Mouse (Mus musculus): ENCODE data around the gene Olfr63.
"Not testable (repeated sequence)": the region's sequence is repeated elsewhere in the genome, so short reads cannot be mapped to it uniquely, and the experiment has no call there.

Olfr63 gene

DNA sequence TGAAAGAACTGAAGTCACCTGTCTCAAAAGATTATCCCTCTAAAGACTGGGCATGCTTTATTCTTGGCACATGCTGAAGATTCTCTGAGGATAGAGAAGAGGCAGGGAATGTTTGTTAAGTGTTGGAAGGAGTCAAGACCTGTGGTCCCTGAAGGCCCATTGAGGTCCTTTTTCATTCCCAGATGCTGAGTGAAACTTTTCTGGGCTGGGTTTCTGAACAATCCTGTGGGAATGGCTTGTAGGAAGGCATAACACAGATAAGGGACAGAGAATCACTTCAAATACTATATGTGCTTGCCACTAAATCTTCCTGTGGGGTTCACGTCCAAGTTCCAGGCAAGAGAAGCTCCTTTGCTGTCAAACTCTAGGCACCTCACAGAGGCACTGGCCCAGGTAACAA is at the start of gene Olfr63:
Gene Olfr63 (plus strand): TSS at position 301 of the 400 bp plus-strand sequence.
- DNase-seq (ENCODE audit: low read depth, low spot score), result no peak

DNA sequence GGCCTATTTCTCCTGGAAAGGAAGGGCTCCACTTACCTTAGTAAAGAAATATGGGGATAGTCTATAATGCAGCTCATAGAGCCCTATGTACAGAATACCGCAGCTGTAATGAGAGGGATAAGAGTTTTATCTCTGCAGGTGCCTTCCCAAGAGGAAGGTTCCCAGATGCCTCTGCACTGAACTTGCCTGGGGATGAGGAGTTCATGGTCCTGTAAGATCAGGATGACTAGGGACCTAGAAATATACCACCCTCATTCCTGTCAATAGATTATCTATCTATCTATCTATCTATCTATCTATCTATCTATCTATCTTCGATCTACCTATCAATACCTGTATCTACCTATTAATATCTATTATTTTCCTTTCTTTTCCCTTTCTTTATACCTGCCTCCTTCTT is 42.9 kb upstream of the Olfr63 start, which contains the start of gene Olfr1564:
Gene Olfr1564 (minus strand): TSS at position 101 of the 400 bp plus-strand sequence.
- DNase-seq (ENCODE audit: low read depth, low spot score), result no peak

DNA sequence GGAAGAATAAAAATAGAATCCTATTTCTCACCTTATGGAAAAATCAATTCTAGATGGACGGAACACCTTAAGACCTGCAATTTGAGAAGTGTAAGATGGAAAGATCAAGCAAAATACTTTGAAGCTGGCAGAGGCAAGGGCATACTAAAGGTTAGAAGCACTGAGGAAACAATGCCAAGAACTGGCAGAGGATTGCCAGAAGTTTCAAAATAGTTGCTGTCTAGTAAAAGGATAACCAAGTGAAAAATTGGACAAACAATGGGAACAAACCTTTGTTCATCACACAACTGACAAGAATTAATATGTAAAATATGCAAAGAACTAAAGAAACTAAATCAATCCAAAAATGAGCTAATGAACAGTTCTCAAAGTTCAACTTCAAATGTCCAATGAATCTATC is 27.8 kb upstream of the Olfr63 start:
- DNase-seq (ENCODE audit: low read depth, low spot score), result not testable (repeated sequence)

DNA sequence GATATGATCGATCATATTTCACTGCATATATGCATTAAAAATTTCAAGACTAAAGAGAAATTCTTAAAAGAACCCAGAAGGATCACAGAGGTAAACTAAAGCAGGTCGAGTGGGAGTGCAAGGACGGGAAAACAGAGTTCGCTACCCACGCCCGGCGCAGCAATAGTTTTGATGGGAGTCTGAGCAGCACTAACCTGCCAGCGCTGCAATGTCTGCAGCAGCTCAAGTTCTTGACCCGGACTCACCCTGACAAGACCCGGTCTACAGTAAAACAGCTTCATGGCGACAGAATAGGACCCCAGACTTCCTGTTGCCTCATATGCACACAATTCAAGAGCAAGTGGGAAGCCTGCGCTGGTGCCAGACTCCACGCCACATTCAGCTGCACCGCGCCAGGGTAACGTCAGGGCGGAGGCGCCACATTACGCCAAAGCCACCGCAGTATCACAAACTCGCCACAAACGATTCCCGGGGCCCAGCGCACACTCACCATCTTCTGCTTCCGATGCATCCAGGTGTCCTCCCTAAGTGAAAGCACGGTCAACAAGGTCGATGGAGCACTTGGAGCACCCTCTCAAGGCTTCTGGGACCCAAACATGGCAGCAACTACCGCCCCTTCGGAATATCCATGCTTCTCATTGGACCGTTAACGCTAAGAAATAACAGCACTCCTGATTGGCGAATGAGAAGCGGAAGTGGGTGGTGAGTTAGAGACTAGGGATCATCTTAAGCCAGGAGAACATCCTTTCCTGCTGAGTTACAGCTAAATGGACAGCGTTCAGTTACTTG is 9.8 kb upstream of the Olfr63 start, which contains the start of gene Zfp955a:
Gene Zfp955a (minus strand): TSS at position 616 of the 789 bp plus-strand sequence.
- not testable (repeated sequence) for DNase-seq (ENCODE audit: low read depth, low spot score)

DNA sequence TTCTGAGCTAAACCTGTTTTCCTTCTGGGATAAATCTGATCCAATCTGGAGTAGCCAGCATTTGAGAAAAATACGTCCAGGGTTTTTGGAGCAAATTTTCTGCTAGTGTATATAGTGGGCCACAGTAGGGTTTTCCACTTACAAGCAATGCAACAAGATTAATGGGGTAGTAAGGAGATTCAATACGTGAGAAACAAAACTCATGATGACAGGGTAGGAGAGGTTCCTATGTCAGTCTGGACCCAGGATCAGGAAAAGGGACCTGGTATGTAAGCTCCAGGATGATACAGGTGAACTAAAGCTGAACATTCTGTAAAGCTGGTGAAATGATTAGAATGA is 9.2 kb upstream of the Olfr63 start:
- DNase-seq (ENCODE audit: low read depth, low spot score), result not testable (repeated sequence)

DNA sequence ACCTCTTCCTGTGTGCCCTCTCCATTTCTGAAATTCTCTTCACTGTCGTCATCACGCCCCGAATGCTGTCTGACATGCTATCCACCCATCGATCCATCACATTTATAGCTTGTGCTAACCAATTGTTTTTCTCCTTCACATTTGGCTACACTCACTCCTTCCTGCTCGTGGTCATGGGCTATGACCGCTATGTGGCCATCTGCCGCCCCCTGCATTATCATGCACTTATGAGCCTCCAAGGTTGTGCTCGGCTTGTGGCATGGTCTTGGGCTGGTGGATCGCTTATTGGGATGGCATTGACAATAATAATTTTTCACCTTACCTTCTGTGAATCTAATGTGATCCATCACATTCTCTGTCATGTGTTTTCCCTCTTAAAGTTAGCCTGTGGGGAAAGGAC is 4.4 kb downstream of the Olfr63 start:
- no peak for DNase-seq (ENCODE audit: low read depth, low spot score)

DNA sequence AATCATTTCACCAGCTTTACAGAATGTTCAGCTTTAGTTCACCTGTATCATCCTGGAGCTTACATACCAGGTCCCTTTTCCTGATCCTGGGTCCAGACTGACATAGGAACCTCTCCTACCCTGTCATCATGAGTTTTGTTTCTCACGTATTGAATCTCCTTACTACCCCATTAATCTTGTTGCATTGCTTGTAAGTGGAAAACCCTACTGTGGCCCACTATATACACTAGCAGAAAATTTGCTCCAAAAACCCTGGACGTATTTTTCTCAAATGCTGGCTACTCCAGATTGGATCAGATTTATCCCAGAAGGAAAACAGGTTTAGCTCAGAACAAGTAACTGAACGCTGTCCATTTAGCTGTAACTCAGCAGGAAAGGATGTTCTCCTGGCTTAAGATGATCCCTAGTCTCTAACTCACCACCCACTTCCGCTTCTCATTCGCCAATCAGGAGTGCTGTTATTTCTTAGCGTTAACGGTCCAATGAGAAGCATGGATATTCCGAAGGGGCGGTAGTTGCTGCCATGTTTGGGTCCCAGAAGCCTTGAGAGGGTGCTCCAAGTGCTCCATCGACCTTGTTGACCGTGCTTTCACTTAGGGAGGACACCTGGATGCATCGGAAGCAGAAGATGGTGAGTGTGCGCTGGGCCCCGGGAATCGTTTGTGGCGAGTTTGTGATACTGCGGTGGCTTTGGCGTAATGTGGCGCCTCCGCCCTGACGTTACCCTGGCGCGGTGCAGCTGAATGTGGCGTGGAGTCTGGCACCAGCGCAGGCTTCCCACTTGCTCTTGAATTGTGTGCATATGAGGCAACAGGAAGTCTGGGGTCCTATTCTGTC is 24.8 kb downstream of the Olfr63 start, which contains the start of gene Zfp955b:
Gene Zfp955b (plus strand): TSS at position 506 of the 837 bp plus-strand sequence.
- not testable (repeated sequence) for DNase-seq (ENCODE audit: low read depth, low spot score)

DNA sequence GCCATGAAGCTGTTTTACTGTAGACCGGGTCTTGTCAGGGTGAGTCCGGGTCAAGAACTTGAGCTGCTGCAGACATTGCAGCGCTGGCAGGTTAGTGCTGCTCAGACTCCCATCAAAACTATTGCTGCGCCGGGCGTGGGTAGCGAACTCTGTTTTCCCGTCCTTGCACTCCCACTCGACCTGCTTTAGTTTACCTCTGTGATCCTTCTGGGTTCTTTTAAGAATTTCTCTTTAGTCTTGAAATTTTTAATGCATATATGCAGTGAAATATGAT is 25.3 kb downstream of the Olfr63 start:
- DNase-seq (ENCODE audit: low read depth, low spot score), result not testable (repeated sequence)

Data from brain, embryonic 18.5 days (tissue).